Mouse (Mus musculus) stomach, postnatal 0 days (tissue): ENCODE measurements around the gene D130040H23Rik. TPM values are rescaled to one million over a fixed set of nuclear protein-coding genes. Genes with fewer than 3 reads are reported as not detected.
"Not testable (repeated sequence)": the region's sequence is repeated elsewhere in the genome, so short reads cannot be mapped to it uniquely, and the experiment has no call there.

Experiments
- ATAC-seq: fragments of 200-750 bp; cut with Nextera tagmentation; 2 replicates; pipeline ENCODE4 v1.8.0; 2017; ENCODE audit not compliant: low FRiP score, low TSS enrichment
- DNase-seq: peaks from one replicate; pipeline ENCODE4 v3.0.0-alpha.2; 2016; ENCODE audit warnings: low spot score
- H3K27ac ChIP-seq: fragments of 300-500 bp; sonication (generic); replicated peaks from 2 replicates; pipeline ENCODE4 v1.5.1; 2014; ENCODE audit warnings: mild to moderate bottlenecking, control low read depth
- H3K27me3 ChIP-seq: fragments of 300-500 bp; sonication (generic); 2 replicates; pipeline ENCODE4 v1.6.1; 2014; ENCODE audit warnings: low read length; ENCODE audit not compliant: control insufficient read depth, insufficient read depth
- H3K36me3 ChIP-seq: fragments of 300-500 bp; sonication (generic); 2 replicates; pipeline ENCODE4 v1.6.1; 2014; ENCODE audit warnings: low read length, mixed read lengths; ENCODE audit not compliant: control insufficient read depth, insufficient read depth
- H3K4me1 ChIP-seq: fragments of 300-500 bp; sonication (generic); replicated peaks from 2 replicates; pipeline ENCODE4 v1.6.1; 2014; ENCODE audit warnings: antibody characterized with exemption; ENCODE audit not compliant: control insufficient read depth, insufficient read depth
- H3K4me2 ChIP-seq: fragments of 300-500 bp; sonication (generic); replicated peaks from 2 replicates; pipeline ENCODE4 v1.6.1; 2014; ENCODE audit warnings: low read depth, mild to moderate bottlenecking, control low read depth, moderate library complexity
- H3K4me3 ChIP-seq: fragments of 300-500 bp; sonication (generic); 2 replicates; pipeline ENCODE4 v1.5.1; 2014; ENCODE audit warnings: low read depth, low read length, control low read depth
- H3K9ac ChIP-seq: fragments of 300-500 bp; sonication (generic); 2 replicates; pipeline ENCODE4 v1.6.1; 2014; ENCODE audit warnings: mild to moderate bottlenecking, low read length, control low read depth, mixed read lengths
- H3K9me3 ChIP-seq: fragments of 300-500 bp; sonication (generic); 2 replicates; pipeline ENCODE4 v1.6.1; 2016; ENCODE audit warnings: low read length; ENCODE audit not compliant: control insufficient read depth
- CTCF ChIP-seq: IDR thresholded peaks from 2 replicates; pipeline ENCODE4 v1.5.1; 2016; ENCODE audit warnings: antibody characterized with exemption, low read depth, mild to moderate bottlenecking, moderate library complexity
- EP300 ChIP-seq: optimal IDR thresholded peaks from 2 replicates; pipeline ENCODE3; 2016; ENCODE audit warnings: antibody characterized with exemption
- WGBS: fragments of 180-500 bp; shearing (Covaris S2); extraction: QIAGEN DNeasy Blood & Tissue Kit; methylation state at CpG from one replicate; pipeline ENCODE4 v1.1.7; 2014; 5-methylcytosine and 5-hydroxymethylcytosine counted together
- polyA plus RNA-seq: library from polyadenylated mRNA; unstranded; fragments of >200 nt; fragmentation: Nextera tagmentation; extraction: Ambion mirVana; gene quantifications from 2 replicates; pipeline ENCODE4 v1.2.1, GENCODE M21; 2015

Gene D130040H23Rik
- polyA plus RNA-seq, 1 experiment from 2014 or later = 2.1 TPM

DNA sequence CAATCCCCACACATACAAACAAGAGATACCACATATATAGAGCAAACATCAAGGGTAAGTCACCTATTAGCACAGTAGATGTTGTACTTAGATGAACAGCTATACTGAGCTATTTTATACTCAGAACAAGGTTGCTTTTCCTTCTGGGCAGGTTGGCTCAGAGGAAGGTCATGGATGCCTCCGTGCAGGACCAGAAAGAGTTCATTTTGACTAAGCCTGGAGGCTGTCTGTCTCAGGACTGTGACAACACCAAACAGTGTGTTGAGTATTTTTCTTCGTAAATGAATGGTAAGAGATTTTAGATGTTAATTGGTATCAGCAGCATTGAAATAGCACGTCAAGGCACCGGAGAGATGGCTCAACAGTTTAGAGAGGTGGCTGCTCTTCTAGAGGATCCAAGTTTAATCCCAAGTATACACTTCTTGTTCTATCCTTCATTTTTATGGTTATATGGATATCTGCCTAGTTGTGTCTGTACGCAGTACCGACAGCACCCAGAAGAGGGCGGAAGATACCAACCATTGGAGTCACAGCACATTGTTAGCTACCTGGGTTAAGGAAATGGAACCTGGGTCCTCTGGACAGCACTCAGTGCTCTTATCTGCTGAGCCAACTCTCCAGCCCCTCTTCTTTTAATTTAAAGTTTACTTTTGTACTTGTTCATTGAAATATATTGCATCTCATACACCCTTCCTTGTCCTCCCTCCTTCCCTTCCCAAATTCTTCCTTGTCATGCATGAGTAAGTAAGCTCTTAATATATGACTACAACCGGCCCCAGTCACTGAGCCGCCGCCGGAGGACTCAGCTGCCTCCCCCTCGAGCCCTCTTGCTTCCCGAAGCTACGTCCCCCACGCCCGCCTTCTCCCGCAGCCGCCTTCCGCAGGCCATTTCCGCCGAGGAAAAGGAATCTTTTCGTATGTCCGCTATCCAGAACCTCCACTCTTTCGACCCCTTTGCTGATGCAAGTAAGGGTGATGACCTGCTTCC, 57.7 kb downstream of the D130040H23Rik start:
- ATAC-seq (peak; percentile 68), DNase-seq (peak; percentile 87)
- no peak overlapping the region for H3K27ac ChIP-seq
- no peaks in the 10 kb centered on the region for H3K36me3 ChIP-seq
- H3K4me2 ChIP-seq = peak overlapping the region; percentile 57
- TF ChIP-seq EP300 (no peak), CTCF (peak; percentile 89)
- no peaks in the 10 kb centered on the region for H3K27me3 ChIP-seq
- H3K4me3 ChIP-seq = peak overlapping the region; percentile 27
- H3K4me1 ChIP-seq = no peaks in the 10 kb centered on the region
- H3K9me3 ChIP-seq = no peaks in the 10 kb centered on the region
- 9% methylated on average over 24 of the region's 24 CpGs for WGBS
- H3K9ac ChIP-seq = peak overlapping the region; percentile 27; the same call in 1 of the 2 replicates

- DNase-seq, ATAC-seq, H3K4me1 ChIP-seq, H3K36me3 ChIP-seq, H3K9me3 ChIP-seq, H3K27me3 ChIP-seq, H3K27ac ChIP-seq: not testable (repeated sequence)
- Histone ChIP-seq H3K4me3 (peak overlapping the region; percentile 27; the same call in 1 of the 2 replicates), H3K9ac (peak overlapping the region; percentile 27; the same call in 1 of the 2 replicates), H3K4me2 (peak overlapping the region; percentile 57)
- WGBS = 46% methylated on average over 6 of the region's 6 CpGs
These were observed 58.4 kb downstream of the D130040H23Rik start for GRCm38 (mm10) chr8:69329289-69329688.

Other genes with a start within 250 kb of the D130040H23Rik start
- 7.4 and 7.9 TPM in 2 replicates for gene Zfp930, start 62.0 kb upstream of the D130040H23Rik start, polyA plus RNA-seq
- not detected in 2 replicates for gene Gm9495, start 182.5 kb downstream of the D130040H23Rik start, polyA plus RNA-seq